Mouse (Mus musculus): ENCODE measurements around the gene S1pr1. TPM values are rescaled to one million over a fixed set of nuclear protein-coding genes. Genes with fewer than 3 reads are reported as not detected.

Gene S1pr1
- polyA plus RNA-seq, 1 experiment: not detected

DNA sequence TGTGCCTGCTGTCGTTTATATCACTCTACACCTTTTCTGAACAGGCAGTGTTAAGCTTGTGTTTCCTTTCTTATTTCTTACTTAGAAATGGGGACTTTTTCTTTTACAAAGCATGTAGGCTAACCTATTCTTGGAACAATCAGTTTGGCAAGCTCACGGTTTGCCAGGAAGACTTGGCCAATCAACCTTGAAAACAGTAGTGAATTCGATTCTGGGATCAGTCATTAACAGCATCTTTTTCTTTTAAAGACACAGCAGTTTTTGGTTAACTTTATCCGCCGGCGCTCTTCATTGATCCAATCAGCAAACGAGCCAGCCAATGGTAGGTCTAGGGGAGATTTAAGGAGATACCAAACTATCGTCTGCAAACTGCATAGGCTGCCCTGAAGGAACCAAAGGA is 31.6 kb upstream of the S1pr1 start:
- H3K27ac ChIP-seq (ENCODE audit: insufficient read depth, low read depth, low read length): no peak overlapping the region
- H3K4me1 ChIP-seq (ENCODE audit: control insufficient read depth, insufficient read depth, low read length): no peaks in the 10 kb centered on the region
- WGBS: 82% methylated on average over 8 of the region's 8 CpGs
- no peak for TF ChIP-seq POLR2A (IDR thresholded peaks at IDR 0.05; ENCODE audit: insufficient read depth, low read depth, low read length)
- no peak for TF ChIP-seq CTCF (IDR thresholded peaks at IDR 0.05; ENCODE audit: insufficient read depth, low read depth, low read length)
- no peak overlapping the region for H3K4me3 ChIP-seq (ENCODE audit: insufficient read depth, low read depth, low read length)

DNA sequence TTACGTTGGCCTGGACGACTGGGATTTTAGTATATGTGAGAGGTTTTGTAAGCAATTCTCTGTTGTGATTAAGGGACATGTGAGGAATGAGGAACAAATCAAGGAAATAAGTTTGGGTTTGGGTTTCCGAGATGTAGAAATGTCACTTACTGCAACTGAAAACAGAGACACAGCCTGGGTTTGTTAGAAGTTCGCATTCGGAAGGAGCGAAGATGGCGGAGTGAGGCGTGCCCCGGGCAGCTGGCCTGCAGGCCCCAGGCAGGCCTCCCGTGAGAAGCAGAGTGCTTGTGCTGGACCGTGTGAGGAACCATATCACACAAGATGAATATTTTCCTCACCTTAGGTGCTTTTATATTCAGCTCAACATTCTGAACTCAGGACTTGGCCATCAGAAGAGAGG is 30.2 kb upstream of the S1pr1 start:
- no peaks in the 10 kb centered on the region for H3K4me1 ChIP-seq (ENCODE audit: control insufficient read depth, insufficient read depth, low read length)
- WGBS: 91% methylated on average over 11 of the region's 11 CpGs
- TF ChIP-seq CTCF (IDR thresholded peaks at IDR 0.05; ENCODE audit: insufficient read depth, low read depth, low read length) (no peak), POLR2A (IDR thresholded peaks at IDR 0.05; ENCODE audit: insufficient read depth, low read depth, low read length) (no peak)
- H3K4me3 ChIP-seq (ENCODE audit: insufficient read depth, low read depth, low read length): no peak overlapping the region
- no peak overlapping the region for H3K27ac ChIP-seq (ENCODE audit: insufficient read depth, low read depth, low read length)

DNA sequence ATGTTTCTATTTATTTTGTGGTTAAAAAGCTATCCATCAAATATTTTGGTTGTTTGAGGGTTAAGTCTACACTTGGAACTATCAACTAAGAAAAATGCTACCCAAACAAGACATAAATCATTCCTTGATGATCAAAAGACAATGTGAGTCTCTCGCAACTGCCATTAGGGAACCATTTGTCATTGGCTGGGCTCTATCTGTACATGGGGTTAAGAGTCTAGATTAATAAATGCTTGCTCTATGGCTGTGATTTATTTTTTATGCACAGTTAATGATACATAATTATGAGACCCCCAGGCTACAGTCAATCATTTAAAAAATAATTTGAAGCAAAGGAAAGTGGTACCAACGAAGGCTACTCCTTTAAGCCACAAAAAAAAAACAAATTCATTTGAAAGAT is 23.7 kb upstream of the S1pr1 start:
- no peak overlapping the region for H3K27ac ChIP-seq (ENCODE audit: insufficient read depth, low read depth, low read length)
- no peak overlapping the region for H3K4me3 ChIP-seq (ENCODE audit: insufficient read depth, low read depth, low read length)
- WGBS: 86% methylated on average over 2 of the region's 2 CpGs
- H3K4me1 ChIP-seq (ENCODE audit: control insufficient read depth, insufficient read depth, low read length): peaks cover 4% of the 10 kb centered on the region
- no peak for TF ChIP-seq CTCF (IDR thresholded peaks at IDR 0.05; ENCODE audit: insufficient read depth, low read depth, low read length)

DNA sequence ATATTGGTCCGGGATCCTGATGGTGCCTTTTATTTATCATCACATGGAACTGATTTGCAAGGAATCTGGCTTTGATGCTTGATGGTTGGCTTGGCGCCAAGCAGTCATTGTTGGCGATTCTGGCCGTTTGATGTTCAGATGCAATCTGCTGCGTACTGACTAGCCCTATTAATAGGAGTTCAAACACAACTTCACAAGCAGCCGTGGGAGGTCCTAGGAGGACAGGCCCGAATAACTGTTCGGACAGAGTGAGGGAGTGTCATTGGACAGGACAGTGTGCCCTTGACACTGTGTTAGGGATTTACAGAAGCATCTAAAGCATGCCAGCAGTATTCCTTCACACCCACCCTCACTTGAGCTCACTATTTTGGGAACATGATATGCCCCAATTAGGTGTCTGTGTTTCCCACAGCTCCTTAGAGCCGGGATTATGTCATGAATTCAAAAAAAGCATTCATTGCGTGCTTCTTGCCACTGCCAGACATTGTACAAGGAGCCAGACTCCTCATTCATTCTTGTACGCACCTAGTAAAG is 23.0 kb upstream of the S1pr1 start:
- no peak overlapping the region for H3K27ac ChIP-seq (ENCODE audit: insufficient read depth, low read depth, low read length)

DNA sequence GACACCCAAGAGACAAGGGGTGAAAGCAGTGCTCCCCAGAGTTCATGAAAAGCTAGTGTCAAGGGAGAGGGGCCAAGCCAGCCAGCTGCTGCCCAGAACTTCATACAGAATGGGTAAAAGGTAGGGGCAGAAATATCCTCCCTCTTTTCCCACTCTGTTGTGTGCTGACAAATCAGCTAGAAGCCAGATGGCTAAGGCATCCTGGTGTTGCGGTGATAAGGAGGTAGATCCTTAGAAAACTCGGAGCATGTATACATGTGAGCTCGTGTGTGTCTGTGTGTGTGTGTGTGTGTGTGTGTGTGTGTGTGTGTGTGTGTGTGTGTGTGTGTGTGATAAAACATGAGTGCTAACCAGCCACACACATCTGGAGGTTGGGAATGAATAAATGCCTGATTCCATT is 20.7 kb upstream of the S1pr1 start:
- TF ChIP-seq POLR2A (IDR thresholded peaks at IDR 0.05; ENCODE audit: insufficient read depth, low read depth, low read length): no peak
- TF ChIP-seq CTCF (IDR thresholded peaks at IDR 0.05; ENCODE audit: insufficient read depth, low read depth, low read length): no peak
- 98% methylated on average over 3 of the region's 3 CpGs for WGBS
- no peak overlapping the region for H3K4me3 ChIP-seq (ENCODE audit: insufficient read depth, low read depth, low read length)

More for the DNA sequence above, 23.0 kb upstream of the S1pr1 start:
- 14% methylated on average over 11 of the region's 11 CpGs for WGBS
- Histone ChIP-seq H3K4me1 (ENCODE audit: control insufficient read depth, insufficient read depth, low read length) (peaks cover 4% of the 10 kb centered on the region), H3K4me3 (ENCODE audit: insufficient read depth, low read depth, low read length) (no peak overlapping the region)
- TF ChIP-seq POLR2A (IDR thresholded peaks at IDR 0.05; ENCODE audit: insufficient read depth, low read depth, low read length) (no peak), CTCF (IDR thresholded peaks at IDR 0.05; ENCODE audit: insufficient read depth, low read depth, low read length) (no peak)

DNA sequence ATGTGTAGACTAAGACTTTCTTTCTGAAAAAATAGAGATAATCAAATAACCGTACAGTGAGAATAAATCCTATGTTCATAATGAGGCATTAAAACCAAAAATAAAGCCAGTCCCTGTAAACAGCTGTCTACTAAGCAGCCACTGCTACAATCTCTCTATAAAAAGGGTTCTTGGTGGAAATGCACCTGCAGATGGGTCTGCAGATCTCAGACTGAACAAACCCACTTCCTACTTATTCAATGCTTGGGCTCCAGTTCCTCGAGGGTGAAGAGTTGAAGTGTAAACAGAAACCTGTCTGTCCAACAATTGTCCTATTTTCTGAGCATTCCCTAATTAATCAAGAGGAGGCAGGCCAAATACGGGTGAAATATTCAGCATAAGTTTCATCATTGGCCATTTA is 20.0 kb upstream of the S1pr1 start:
- Histone ChIP-seq H3K4me1 (ENCODE audit: control insufficient read depth, insufficient read depth, low read length) (peaks cover 4% of the 10 kb centered on the region), H3K27ac (ENCODE audit: insufficient read depth, low read depth, low read length) (no peak overlapping the region), H3K4me3 (ENCODE audit: insufficient read depth, low read depth, low read length) (no peak overlapping the region)
- no peak for TF ChIP-seq CTCF (IDR thresholded peaks at IDR 0.05; ENCODE audit: insufficient read depth, low read depth, low read length)
- no peak for TF ChIP-seq POLR2A (IDR thresholded peaks at IDR 0.05; ENCODE audit: insufficient read depth, low read depth, low read length)
- 60% methylated on average over 3 of the region's 3 CpGs for WGBS

More for the DNA sequence above, 20.7 kb upstream of the S1pr1 start:
- Histone ChIP-seq H3K4me1 (ENCODE audit: control insufficient read depth, insufficient read depth, low read length) (peaks cover 4% of the 10 kb centered on the region), H3K27ac (ENCODE audit: insufficient read depth, low read depth, low read length) (no peak overlapping the region)

DNA sequence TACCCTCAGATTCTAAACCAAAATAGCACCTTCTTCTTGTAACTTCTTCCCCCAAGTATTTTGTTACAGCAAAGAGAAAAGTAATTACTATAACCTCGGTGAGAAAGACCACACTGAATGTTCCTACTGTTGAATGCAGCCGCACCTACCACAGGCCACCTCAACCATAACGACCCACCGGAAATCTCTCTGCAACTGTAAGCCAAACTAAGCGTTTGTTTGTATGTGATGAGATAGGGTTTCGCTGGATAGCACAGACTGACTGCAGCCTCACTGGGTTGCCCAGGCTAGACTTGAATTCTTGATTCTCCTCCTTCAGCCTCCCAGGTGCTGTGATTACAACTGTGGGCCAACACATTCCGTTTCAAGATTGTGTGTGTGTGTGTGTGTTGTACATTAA is 15.5 kb upstream of the S1pr1 start:
- 93% methylated on average over 7 of the region's 7 CpGs for WGBS
- Histone ChIP-seq H3K4me3 (ENCODE audit: insufficient read depth, low read depth, low read length) (no peak overlapping the region), H3K27ac (ENCODE audit: insufficient read depth, low read depth, low read length) (no peak overlapping the region), H3K4me1 (ENCODE audit: control insufficient read depth, insufficient read depth, low read length) (no peaks in the 10 kb centered on the region)
- no peak for TF ChIP-seq POLR2A (IDR thresholded peaks at IDR 0.05; ENCODE audit: insufficient read depth, low read depth, low read length)
- no peak for TF ChIP-seq CTCF (IDR thresholded peaks at IDR 0.05; ENCODE audit: insufficient read depth, low read depth, low read length)

DNA sequence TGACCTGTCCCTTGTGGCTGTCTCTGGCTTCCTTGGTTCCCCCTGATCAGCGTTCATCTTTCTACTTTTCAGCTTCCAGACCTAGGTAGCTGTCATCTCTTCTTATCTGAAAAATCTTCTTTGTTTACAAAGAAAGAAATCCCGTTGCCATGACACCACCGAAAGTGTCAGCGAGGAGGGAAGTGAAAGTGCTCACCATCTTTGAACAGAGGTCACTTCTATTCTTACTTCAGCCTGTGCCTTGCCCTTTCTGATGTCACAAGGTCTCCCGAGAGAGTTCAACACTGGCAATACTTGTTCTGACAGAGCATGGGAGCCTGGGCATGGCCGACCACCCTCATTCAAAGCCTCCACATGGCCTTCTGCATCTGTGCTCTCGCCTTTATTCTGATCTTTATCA is 14.3 kb upstream of the S1pr1 start:
- Histone ChIP-seq H3K27ac (ENCODE audit: insufficient read depth, low read depth, low read length) (no peak overlapping the region), H3K4me1 (ENCODE audit: control insufficient read depth, insufficient read depth, low read length) (no peaks in the 10 kb centered on the region), H3K4me3 (ENCODE audit: insufficient read depth, low read depth, low read length) (no peak overlapping the region)
- TF ChIP-seq POLR2A (IDR thresholded peaks at IDR 0.05; ENCODE audit: insufficient read depth, low read depth, low read length) (no peak), CTCF (IDR thresholded peaks at IDR 0.05; ENCODE audit: insufficient read depth, low read depth, low read length) (no peak)
- 81% methylated on average over 7 of the region's 7 CpGs for WGBS

DNA sequence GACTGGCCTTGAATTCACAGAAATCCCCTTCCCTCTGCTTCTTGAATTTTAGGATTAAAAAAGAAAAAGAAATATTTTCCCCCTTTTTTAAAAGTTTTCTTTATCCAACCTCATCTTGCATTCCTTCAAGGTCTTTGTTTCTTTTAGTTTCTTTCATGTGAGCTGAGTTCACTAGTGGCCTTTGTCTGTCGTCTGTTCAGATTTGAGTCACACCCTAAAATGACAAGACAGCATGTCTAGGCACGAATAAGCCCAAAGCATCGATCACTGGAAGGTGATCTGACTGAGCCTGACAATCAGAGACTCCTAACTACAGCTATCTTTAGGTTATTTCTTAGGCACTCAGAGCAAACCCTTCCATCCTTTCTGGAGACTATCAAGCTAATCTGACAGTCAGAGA is 13.3 kb upstream of the S1pr1 start:
- no peak for TF ChIP-seq CTCF (IDR thresholded peaks at IDR 0.05; ENCODE audit: insufficient read depth, low read depth, low read length)
- TF ChIP-seq POLR2A (IDR thresholded peaks at IDR 0.05; ENCODE audit: insufficient read depth, low read depth, low read length): no peak
- no peak overlapping the region for H3K27ac ChIP-seq (ENCODE audit: insufficient read depth, low read depth, low read length)
- WGBS: 73% methylated on average over 3 of the region's 3 CpGs
- no peaks in the 10 kb centered on the region for H3K4me1 ChIP-seq (ENCODE audit: control insufficient read depth, insufficient read depth, low read length)
- no peak overlapping the region for H3K4me3 ChIP-seq (ENCODE audit: insufficient read depth, low read depth, low read length)

DNA sequence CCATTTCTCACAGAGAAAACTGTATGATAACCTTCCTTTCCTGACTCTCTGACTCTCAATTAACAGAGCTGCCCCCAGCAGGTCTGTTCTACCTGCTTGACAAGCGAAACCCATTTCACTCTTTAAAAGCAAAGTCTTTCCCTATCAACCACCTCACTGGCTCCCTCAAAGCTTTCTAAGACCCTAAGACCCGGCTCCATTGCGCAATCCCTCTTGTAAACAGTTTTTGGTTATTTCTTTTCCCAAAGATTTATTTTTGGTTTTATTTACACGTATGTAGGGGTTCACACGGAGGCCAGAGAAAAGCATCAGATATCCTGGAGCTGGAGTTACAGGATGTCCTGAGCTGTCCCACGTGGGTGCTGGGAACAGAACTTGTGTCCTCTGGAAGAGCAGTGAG is 4.0 kb upstream of the S1pr1 start:
- peaks cover 12% of the 10 kb centered on the region for H3K4me1 ChIP-seq (ENCODE audit: control insufficient read depth, insufficient read depth, low read length)
- no peak overlapping the region for H3K4me3 ChIP-seq (ENCODE audit: insufficient read depth, low read depth, low read length)
- 92% methylated on average over 6 of the region's 6 CpGs for WGBS
- TF ChIP-seq CTCF (IDR thresholded peaks at IDR 0.05; ENCODE audit: insufficient read depth, low read depth, low read length) (no peak), POLR2A (IDR thresholded peaks at IDR 0.05; ENCODE audit: insufficient read depth, low read depth, low read length) (no peak)
- no peak overlapping the region for H3K27ac ChIP-seq (ENCODE audit: insufficient read depth, low read depth, low read length)

All from olfactory bulb, adult 2 months (tissue).